Mouse (Mus musculus) embryo, embryonic 10 days (tissue): ENCODE results near the gene Il15ra.

Experiments used
- DNase-seq: peaks from one replicate; pipeline ENCODE4 v3.0.0-alpha.2; 2015; ENCODE audit warnings: low spot score

Gene Il15ra

GRCm38 (mm10) chr2:11710101-11710500 lies 5.0 kb downstream of the Il15ra start:
- peak; percentile 16 for DNase-seq

- DNase-seq = no peak
These were observed 7.4 kb downstream of the Il15ra start for GRCm38 (mm10) chr2:11712483-11712990.

GRCm38 (mm10) chr2:11713021-11713420 lies 7.9 kb downstream of the Il15ra start:
- DNase-seq = no peak

- no peak for DNase-seq
These were observed 9.4 kb downstream of the Il15ra start for GRCm38 (mm10) chr2:11714535-11714934.

- no peak for DNase-seq
These were observed 13.5 kb downstream of the Il15ra start for GRCm38 (mm10) chr2:11718573-11718972.

- no peak for DNase-seq
These were observed 17.5 kb downstream of the Il15ra start for GRCm38 (mm10) chr2:11722564-11722963.

GRCm38 (mm10) chr2:11727574-11727973 lies 22.5 kb downstream of the Il15ra start:
- DNase-seq = no peak

GRCm38 (mm10) chr2:11729091-11729490 lies 24.0 kb downstream of the Il15ra start:
- DNase-seq = peak; percentile 36

GRCm38 (mm10) chr2:11732978-11733377 lies 27.9 kb downstream of the Il15ra start:
- DNase-seq = no peak

- DNase-seq = no peak
These were observed 30.8 kb downstream of the Il15ra start for GRCm38 (mm10) chr2:11735853-11736252.

- no peak for DNase-seq
These were observed 33.7 kb downstream of the Il15ra start for GRCm38 (mm10) chr2:11738794-11739193.

- DNase-seq = no peak
These were observed 34.5 kb downstream of the Il15ra start for GRCm38 (mm10) chr2:11739516-11740051.

GRCm38 (mm10) chr2:11762541-11762940 lies 57.5 kb downstream of the Il15ra start:
- DNase-seq = no peak

GRCm38 (mm10) chr2:11765694-11766093 lies 60.6 kb downstream of the Il15ra start:
- no peak for DNase-seq

GRCm38 (mm10) chr2:11766485-11767160 lies 61.5 kb downstream of the Il15ra start:
- DNase-seq = no peak

GRCm38 (mm10) chr2:11767161-11767545 lies 62.1 kb downstream of the Il15ra start:
- no peak for DNase-seq

GRCm38 (mm10) chr2:11771701-11772100 lies 66.6 kb downstream of the Il15ra start:
- no peak for DNase-seq

- DNase-seq = no peak
These were observed 67.3 kb downstream of the Il15ra start for GRCm38 (mm10) chr2:11772401-11772800.

- no peak for DNase-seq
These were observed 69.3 kb downstream of the Il15ra start for GRCm38 (mm10) chr2:11774426-11774825.

GRCm38 (mm10) chr2:11775121-11775520 lies 70.0 kb downstream of the Il15ra start:
- no peak for DNase-seq

GRCm38 (mm10) chr2:11776415-11776814 lies 71.3 kb downstream of the Il15ra start:
- DNase-seq = no peak

- peak; percentile 100 for DNase-seq
These were observed 72.3 kb downstream of the Il15ra start, which contains the start of the genes Fbh1 and Ankrd16 for GRCm38 (mm10) chr2:11777091-11778068. Gene Fbh1, minus strand, starts transcription at chr2:11777582. Gene Ankrd16, plus strand, starts transcription at chr2:11777876.
